Mouse (Mus musculus): ENCODE results near the gene Gkn2.

Gene Gkn2

GRCm38 (mm10) chr6:87399886-87400566 lies 26.9 kb downstream of the Gkn2 start:
- DNase-seq: no peak

- DNase-seq: no peak
Observed at GRCm38 (mm10) chr6:87401456-87401855, 28.3 kb downstream of the Gkn2 start.

- no peak for DNase-seq
Observed at GRCm38 (mm10) chr6:87412011-87412410, 38.9 kb downstream of the Gkn2 start.

- no peak for DNase-seq
Observed at GRCm38 (mm10) chr6:87422304-87422703, 49.1 kb downstream of the Gkn2 start.

- DNase-seq: no peak
Observed at GRCm38 (mm10) chr6:87424037-87424816, 51.1 kb downstream of the Gkn2 start.

GRCm38 (mm10) chr6:87426954-87427353 lies 53.8 kb downstream of the Gkn2 start:
- DNase-seq: no peak

GRCm38 (mm10) chr6:87427616-87428015 lies 54.5 kb downstream of the Gkn2 start:
- no peak for DNase-seq

GRCm38 (mm10) chr6:87428487-87429044 lies 55.4 kb downstream of the Gkn2 start, which contains the start of gene Bmp10:
Gene Bmp10, plus strand, starts transcription at chr6:87428994.
- DNase-seq: no peak

Data from right cerebral cortex, adult 18-20 months (tissue).